Mouse (Mus musculus) liver, adult 2 months (tissue): ENCODE results near the gene Rap1gap2.

Experiments used
- CTCF ChIP-seq: fragments of 200-500 bp; IDR thresholded peaks from 2 replicates; pipeline ENCODE4 v1.5.1; 2011; ENCODE audit warnings: low read depth, low read length, control low read depth
- POLR2A ChIP-seq: fragments of 200-500 bp; IDR thresholded peaks from 2 replicates; pipeline ENCODE4 v1.6.1; 2011; ENCODE audit warnings: low read length, control low read depth; ENCODE audit not compliant: insufficient read depth; ENCODE audit errors: extremely low read depth

GRCm38 (mm10) chr11:74459651-74460050, 151.1 kb downstream of the Rap1gap2 start:
- TF ChIP-seq POLR2A = no peak
- TF ChIP-seq CTCF = no peak
